Mouse (Mus musculus) layer of hippocampus, postnatal 25 days (tissue): ENCODE results near the gene Vmn2r24. TPM values are rescaled to one million over a fixed set of nuclear protein-coding genes. Genes with fewer than 3 reads are reported as not detected.
"Not testable (repeated sequence)": the region's sequence is repeated elsewhere in the genome, so short reads cannot be mapped to it uniquely, and the experiment has no call there.

Source experiments
- DNase-seq, 2 experiments: peaks; one replicate each; pipeline ENCODE4 v3.0.0; 2022; ENCODE audit warnings: mixed read lengths in 2 of 2, low spot score in 1 of 2; ENCODE audit errors: extremely low spot score in 1 of 2
- total RNA-seq, 2 experiments: library from RNA; stranded (reverse); gene quantifications; 2 replicates each; pipeline ENCODE4 v1.2.3; 2021

Vmn2r24 gene
- total RNA-seq: not detected

GRCm38 (mm10) chr6:123778579-123778978 is at the start of gene Vmn2r24:
Gene Vmn2r24 (plus strand): TSS chr6:123778879.
- DNase-seq: no peak

DNA sequence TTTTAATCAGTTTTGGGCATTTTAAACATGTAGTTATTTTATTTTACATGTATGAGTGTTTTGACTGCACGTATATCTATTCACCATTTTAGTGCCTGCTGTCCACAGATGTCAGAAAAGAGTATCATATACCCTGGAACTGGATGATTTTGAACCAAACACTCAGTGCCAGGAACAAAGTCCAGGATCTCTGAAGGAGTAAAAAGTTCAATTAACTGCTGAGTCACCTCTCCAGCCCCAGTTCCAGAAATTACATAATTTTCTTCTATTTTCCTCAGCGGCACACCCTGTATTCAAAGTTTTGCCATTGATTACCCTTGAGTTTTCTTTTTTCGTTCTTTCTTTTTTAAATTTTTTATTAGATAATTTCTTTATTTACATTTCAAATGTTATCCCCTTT is 8.6 kb upstream of the Vmn2r24 start:
- DNase-seq: no peak

GRCm38 (mm10) chr6:123784857-123785256 is 6.2 kb downstream of the Vmn2r24 start:
- DNase-seq: no peak

- no peak for DNase-seq
Observed at GRCm38 (mm10) chr6:123793746-123794145, 15.1 kb downstream of the Vmn2r24 start.

GRCm38 (mm10) chr6:123810291-123810690 is 31.6 kb downstream of the Vmn2r24 start:
- not testable (repeated sequence) for DNase-seq

DNA sequence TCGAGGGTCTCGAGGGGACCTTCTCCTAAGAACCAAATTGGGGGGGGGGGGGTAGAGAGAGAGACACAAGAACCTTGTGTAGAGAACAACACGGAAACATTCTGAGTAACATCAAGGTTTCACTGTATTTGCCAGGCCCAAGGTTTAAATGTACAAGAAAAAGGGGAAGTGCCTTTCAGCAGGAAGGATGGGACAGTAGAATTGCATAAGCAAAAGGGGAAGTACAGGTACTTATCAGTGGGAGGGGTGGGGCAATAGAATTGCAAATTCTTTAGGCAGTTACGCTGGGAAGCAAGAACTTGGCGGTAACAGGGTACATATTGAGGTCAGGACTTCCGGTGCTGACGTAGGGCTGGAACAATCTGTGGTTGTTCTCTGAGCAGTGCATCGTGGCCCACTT is 41.3 kb downstream of the Vmn2r24 start:
- no peak for DNase-seq

GRCm38 (mm10) chr6:123853363-123853762 is 74.7 kb downstream of the Vmn2r24 start, which contains the start of gene Vmn2r25:
Gene Vmn2r25 (minus strand): TSS chr6:123853463.
- DNase-seq: not testable (repeated sequence)

Other genes with a start within 250 kb of the Vmn2r24 start
- gene Vmn2r21, start 245.5 kb upstream of the Vmn2r24 start, total RNA-seq: not detected
- gene Vmn2r22, start 128.2 kb upstream of the Vmn2r24 start, total RNA-seq: not detected
- not detected for gene Vmn2r23, start 76.2 kb upstream of the Vmn2r24 start, total RNA-seq
- not detected for gene Vmn2r25, start 74.6 kb downstream of the Vmn2r24 start, total RNA-seq
- not detected for gene Vmn2r26, start 245.7 kb downstream of the Vmn2r24 start, total RNA-seq